Mouse (Mus musculus) olfactory bulb, adult 2 months (tissue): ENCODE data around the gene Peak1. TPM values are rescaled to one million over a fixed set of nuclear protein-coding genes. Genes with fewer than 3 reads are reported as not detected.

ENCODE experiments used
- H3K27ac ChIP-seq: fragments of 200-500 bp; 2 replicates; pipeline ENCODE4 v1.5.1; 2012; ENCODE audit warnings: low read depth, low read length; ENCODE audit not compliant: insufficient read depth
- H3K4me1 ChIP-seq: fragments of 200-500 bp; 2 replicates; pipeline ENCODE4 v1.6.1; 2012; ENCODE audit warnings: low read length; ENCODE audit not compliant: control insufficient read depth, insufficient read depth
- H3K4me3 ChIP-seq: fragments of 200-500 bp; 2 replicates; pipeline ENCODE4 v1.5.1; 2012; ENCODE audit warnings: mild to moderate bottlenecking, low read depth, low read length, moderate library complexity; ENCODE audit not compliant: insufficient read depth
- CTCF ChIP-seq: fragments of 200-500 bp; IDR thresholded peaks from 2 replicates; pipeline ENCODE4 v1.5.1; 2012; ENCODE audit warnings: low read depth, mild to moderate bottlenecking, low read length, moderate library complexity; ENCODE audit not compliant: insufficient read depth
- POLR2A ChIP-seq: fragments of 200-500 bp; IDR thresholded peaks from 2 replicates; pipeline ENCODE4 v1.6.1; 2012; ENCODE audit warnings: mild to moderate bottlenecking, low read depth, low read length, moderate library complexity; ENCODE audit not compliant: insufficient read depth
- WGBS: fragments of 180-500 bp; shearing (Covaris S2); methylation state at CpG from one replicate; pipeline ENCODE4 v1.1.7; 2018; 5-methylcytosine and 5-hydroxymethylcytosine counted together
- polyA plus RNA-seq: library from polyadenylated mRNA; stranded (reverse); fragments of >200 nt; gene quantifications from 2 replicates; pipeline ENCODE4 v1.2.4, GENCODE M21; 2012; ENCODE audit warnings: low replicate concordance; ENCODE audit not compliant: missing spikeins, insufficient read depth, insufficient read length

Gene Peak1
- polyA plus RNA-seq, 1 experiment, result not detected

DNA sequence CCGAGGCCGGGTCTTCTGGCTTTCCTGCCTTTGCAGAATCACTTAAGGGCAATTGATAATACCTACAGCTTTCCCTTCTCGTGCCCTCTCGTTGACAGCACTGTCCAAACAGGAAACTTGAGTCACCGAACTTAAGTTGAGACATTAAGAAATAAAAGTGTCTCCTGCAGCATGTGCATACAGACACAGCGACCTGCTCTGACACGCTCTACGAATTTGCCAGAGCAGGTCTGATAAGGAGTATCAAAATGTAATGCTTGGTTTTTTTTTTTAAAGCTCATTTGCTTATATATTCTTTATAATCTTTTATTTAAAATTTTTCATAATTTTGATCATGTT is 152.9 kb downstream of the Peak1 start:
- Histone ChIP-seq H3K4me3 (no peak overlapping the region), H3K4me1 (no peaks in the 10 kb centered on the region), H3K27ac (no peak overlapping the region)
- TF ChIP-seq CTCF, result no peak
- no peak for TF ChIP-seq POLR2A
- 73% methylated on average over 8 of the region's 8 CpGs for WGBS

DNA sequence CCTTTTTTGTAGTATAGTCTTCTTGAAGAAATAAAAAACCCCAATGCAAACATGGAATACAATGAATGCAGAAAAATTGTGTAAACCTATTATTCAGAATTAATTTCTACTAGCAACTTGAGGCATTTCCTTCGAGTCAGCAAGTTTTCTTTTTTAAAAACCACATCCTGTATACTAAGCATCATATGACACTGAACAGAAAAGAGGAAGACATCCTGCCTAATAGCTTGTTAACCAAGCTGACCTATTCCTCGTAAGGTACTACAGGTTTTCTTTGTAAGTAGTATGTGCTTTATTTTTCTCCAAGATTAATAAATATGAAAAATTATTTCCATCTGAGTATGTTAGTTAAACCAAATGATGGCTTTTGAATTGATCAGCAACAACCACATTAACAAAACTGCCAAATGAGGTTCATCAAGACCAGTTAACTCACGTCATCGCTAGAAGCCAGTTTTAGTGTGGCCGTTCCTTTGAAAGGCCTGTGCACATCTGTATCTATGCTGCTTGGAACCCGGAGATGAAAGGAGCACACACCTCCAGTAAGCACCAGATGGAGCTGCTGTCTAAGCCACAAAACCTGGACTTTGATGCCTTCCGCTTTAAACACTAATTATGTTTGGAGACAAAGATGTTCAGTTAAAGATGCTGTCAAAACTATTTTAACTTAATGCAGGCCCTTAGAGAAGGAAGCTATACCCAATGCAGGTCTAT is 153.4 kb downstream of the Peak1 start:
- TF ChIP-seq POLR2A (no peak), CTCF (no peak)
- Histone ChIP-seq H3K27ac (no peak overlapping the region), H3K4me1 (no peaks in the 10 kb centered on the region), H3K4me3 (no peak overlapping the region)
- WGBS, result 69% methylated on average over 7 of the region's 7 CpGs

DNA sequence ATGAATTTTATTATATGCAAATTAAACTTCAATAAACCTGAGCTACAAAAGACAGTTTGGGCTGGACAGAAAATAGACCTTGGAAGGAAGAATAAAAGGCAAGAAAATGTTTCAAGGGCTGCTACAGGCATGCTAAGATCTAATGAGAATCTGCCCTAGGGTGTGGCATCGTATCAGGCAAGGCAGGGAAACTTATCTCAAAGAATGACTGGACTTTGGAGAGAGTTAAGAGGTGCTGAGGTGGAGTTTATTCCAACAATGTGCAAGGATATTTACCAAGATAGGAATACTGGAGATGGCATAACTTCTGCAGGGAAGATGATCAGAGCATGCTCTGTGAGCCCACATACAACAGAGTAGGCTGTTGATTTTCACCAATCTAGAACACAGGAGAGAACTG is 154.8 kb downstream of the Peak1 start:
- no peak overlapping the region for H3K4me3 ChIP-seq
- no peak overlapping the region for H3K27ac ChIP-seq
- TF ChIP-seq CTCF (no peak), POLR2A (no peak)
- 98% methylated on average over 1 of the region's 1 CpGs for WGBS
- H3K4me1 ChIP-seq, result no peaks in the 10 kb centered on the region

DNA sequence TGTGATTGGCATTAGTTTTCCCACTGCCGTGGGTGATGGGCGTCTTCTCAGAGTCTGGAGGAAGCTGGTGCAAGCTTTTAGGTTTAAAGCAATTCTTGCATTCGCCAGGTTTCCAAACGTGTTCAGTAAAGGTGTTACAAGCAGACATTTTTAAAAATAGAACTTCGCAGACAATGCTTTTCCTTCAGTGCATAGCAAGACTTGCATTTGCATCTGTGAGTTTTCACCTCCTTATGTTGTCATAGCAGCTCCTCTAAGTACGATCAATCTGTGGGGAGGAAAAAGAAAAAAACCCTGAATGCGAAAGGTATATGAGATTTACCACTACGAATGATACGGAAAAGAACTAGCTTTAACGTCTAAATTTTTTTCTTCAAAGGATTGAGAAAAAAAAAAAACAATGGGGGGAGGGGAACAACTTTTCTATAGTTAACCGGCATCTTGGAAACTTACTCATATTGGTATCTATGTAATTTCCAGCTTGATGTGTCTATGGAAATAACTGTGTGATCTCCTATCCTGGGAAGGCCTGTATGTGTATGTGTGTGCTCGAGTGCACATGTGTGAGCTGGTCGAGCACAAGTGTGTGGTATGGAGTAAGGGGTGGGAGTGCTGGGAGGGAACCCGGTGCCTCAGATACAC is 157.3 kb downstream of the Peak1 start:
- 89% methylated on average over 14 of the region's 14 CpGs for WGBS
- Histone ChIP-seq H3K4me3 (no peak overlapping the region), H3K27ac (no peak overlapping the region), H3K4me1 (no peaks in the 10 kb centered on the region)
- TF ChIP-seq POLR2A (no peak), CTCF (no peak)

DNA sequence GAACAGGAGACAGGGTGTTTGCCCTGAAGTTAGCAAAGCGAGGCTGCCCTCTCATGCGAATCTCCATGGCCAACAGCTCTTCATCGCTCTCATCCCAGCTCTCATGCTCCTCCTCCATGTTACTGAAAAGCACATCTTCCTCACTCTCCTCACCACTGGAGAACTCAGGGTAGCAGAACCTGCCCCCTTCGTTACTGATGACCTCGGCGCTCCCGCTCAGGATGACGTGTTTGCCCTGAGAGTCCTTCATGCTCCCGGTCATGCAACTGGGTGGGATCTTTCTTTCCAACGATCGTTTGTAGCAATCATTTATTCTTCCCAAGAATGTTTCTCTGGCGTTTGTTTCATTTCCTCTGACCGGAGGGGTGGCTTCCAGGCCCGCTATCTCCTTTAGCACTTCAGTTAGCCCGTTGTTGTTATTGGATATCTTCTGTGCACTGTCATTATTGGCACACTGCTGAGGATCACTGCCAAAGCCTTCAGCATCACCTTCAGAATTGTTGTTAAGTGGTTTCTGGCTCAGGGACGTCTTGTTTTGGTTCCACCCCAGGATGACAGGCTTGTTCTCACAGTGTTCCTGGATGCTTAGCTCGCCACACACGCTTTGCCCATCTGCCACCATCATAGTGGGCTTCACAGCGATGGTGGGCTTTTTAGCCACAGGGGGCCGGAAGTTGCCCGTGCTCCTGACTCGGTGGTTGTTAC is 157.9 kb downstream of the Peak1 start:
- TF ChIP-seq CTCF (no peak), POLR2A (no peak)
- WGBS, result 85% methylated on average over 22 of the region's 22 CpGs
- H3K4me1 ChIP-seq, result no peaks in the 10 kb centered on the region
- no peak overlapping the region for H3K4me3 ChIP-seq
- no peak overlapping the region for H3K27ac ChIP-seq

DNA sequence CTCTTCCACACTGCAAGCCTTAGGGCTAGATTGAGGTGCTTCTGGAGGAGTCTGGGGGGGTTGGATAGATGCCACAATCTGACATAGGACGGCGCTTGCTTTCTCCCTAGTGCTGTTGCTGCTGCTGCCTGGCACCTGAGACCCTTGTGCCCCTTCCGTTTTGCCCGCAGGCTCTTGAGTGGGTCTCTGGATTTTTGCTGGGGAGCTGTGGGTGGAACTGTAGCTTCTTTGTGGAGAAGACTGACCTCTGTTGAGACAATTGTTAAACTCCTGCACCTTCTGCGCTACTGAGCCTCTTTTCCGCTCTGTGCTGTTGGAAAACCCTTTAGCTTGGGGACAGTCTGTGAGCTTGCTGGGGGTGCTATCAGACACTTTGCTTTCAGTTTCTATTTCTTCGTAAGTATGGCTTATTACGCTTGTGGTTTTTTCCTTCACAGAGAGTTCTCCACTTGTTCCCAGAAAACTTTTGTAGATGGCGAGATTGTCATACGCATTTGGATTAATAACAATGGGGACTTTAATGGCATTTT is 159.5 kb downstream of the Peak1 start:
- no peak overlapping the region for H3K27ac ChIP-seq
- no peaks in the 10 kb centered on the region for H3K4me1 ChIP-seq
- no peak overlapping the region for H3K4me3 ChIP-seq
- WGBS, result 95% methylated on average over 10 of the region's 10 CpGs
- no peak for TF ChIP-seq POLR2A

DNA sequence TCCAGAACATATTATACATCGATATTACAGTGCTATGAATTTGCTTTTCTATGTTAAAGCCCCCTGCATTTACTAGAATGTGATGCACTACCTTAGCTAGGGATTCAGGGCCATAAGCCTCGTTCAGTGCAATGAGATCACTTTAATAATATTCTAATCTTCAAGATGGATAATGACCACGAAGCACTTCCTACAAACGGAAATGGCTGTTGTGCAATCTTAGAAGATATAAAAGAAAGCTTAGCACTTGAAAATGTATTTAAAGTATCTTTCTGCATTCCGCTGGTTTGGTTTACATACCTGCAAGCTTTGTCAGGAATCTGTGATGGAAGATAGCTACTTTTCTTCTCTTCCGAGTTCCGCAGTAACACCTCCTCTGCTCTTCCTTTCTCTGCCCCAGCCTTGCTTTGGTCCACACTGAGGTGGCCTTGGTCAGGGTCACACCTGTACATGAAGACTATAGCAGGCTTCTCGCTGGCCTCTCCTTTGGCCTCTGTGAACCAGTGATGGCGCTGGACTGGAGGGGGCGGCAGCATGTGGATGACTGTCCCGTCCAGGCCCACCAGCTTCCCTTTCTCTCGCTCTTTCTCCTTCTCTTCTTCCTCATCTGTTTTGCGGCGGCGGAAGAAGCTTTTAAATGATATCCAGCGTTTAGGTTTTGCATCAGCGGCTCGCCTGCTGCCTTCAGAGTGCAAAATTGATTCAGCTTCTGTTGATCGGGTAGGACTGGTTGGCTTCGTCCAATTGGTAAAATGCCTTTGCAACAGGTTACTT is 160.5 kb downstream of the Peak1 start:
- WGBS, result 96% methylated on average over 20 of the region's 20 CpGs
- TF ChIP-seq CTCF, result no peak
- Histone ChIP-seq H3K4me1 (no peaks in the 10 kb centered on the region), H3K4me3 (no peak overlapping the region), H3K27ac (no peak overlapping the region)

DNA sequence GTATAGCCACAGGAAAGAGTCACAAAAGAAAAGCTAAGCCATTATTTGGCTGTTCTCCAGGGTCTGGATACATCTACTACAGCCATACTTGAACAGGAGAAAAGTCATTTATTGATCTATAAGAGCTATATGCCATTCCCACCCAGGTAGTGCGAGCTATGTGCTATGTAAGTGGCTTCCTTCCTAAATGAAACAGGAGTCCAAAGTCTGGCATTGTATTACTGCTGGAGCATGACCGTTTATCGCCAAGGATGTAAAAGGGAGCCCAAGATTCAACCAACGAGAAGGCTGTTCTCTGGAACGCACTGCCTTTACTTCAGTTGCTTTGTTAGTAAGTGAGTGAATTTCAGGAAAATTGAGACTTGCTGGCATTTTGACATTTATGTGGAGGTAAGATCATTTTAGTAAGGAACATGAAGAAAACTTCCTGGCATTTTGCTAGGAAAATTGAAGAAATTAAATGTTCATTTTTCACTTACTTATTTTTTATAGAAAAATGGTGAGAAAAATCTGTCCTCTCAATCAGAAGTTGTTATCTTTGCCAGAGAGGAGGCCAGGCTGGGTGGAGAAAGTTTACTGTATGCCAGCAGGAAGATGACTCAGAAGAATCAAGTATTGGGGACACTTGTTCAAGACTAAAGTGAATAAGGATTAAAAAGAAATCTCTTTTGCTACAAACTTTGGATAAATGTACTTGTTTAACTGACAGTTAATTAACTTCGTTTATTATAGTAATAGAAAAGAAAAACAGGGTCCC is 162.0 kb downstream of the Peak1 start:
- H3K27ac ChIP-seq, result no peak overlapping the region
- H3K4me1 ChIP-seq, result no peaks in the 10 kb centered on the region
- no peak for TF ChIP-seq CTCF
- TF ChIP-seq POLR2A, result no peak
- H3K4me3 ChIP-seq, result no peak overlapping the region
- 93% methylated on average over 6 of the region's 6 CpGs for WGBS
